Mouse (Mus musculus): ENCODE results near the gene Ipo11.

DNA sequence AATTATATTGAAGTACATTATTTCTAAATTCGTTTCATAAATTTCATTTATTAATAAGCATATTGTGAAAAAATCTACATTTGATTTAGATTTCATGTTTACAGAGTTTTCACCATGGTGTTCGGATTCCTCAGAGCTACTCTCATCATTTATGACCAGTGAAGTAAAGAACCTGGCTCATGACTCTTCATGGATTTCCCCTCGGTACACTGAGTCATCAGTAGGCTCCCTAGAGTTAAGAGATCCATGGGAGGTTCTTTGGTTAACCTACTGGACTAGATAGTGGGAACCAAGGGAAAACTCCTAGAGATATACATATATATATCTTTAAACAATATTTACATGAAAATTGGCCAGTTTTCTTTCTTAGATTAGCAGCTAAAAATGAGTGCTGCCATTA lies 23.8 kb upstream of the Ipo11 start:
- TF ChIP-seq POLR2A (IDR thresholded peaks at IDR 0.05; ENCODE audit: low read depth, low read length): no peak
- TF ChIP-seq CTCF (IDR thresholded peaks at IDR 0.05; ENCODE audit: extremely low read depth, insufficient read depth, insufficient read length, insufficient replicate concordance): no peak

All from spleen, adult 2 months (tissue).